Mouse (Mus musculus): ENCODE measurements at regions not wholly inside any gene's neighbourhood (a gene's known extent, or its start where the extent isn't known, plus 50 kb on each side); places are given as distances from the start of the nearest gene placed in this dataset.

GRCm38 (mm10) chr3:156256719-156257118 lies 304.9 kb upstream of the Negr1 start:
- Histone ChIP-seq H3K4me2 (no peak overlapping the region), H3K27ac (ENCODE audit: low read depth, low read length) (no peak overlapping the region), H3K36me3 (ENCODE audit: control insufficient read depth, insufficient read depth, low read length) (no peaks in the 10 kb centered on the region), H3K9me3 (ENCODE audit: control insufficient read depth, low read length) (no peaks in the 10 kb centered on the region; the same call in 1 of the 2 replicates), H3K9ac (ENCODE audit: low read length) (no peak overlapping the region), H3K4me3 (ENCODE audit: low read depth, low read length) (no peak overlapping the region), H3K27me3 (ENCODE audit: control insufficient read depth, insufficient read depth, low read length) (no peaks in the 10 kb centered on the region), H3K4me1 (ENCODE audit: control insufficient read depth, insufficient read depth, low read length) (no peaks in the 10 kb centered on the region)
- WGBS, result 94% methylated on average over 7 of the region's 7 CpGs
- no peak for ATAC-seq (ENCODE audit: low FRiP score)
- DNase-seq (ENCODE audit: low spot score, missing footprints), result no peak

- Histone ChIP-seq H3K36me3 (ENCODE audit: control insufficient read depth, insufficient read depth, low read length) (no peaks in the 10 kb centered on the region), H3K27me3 (ENCODE audit: control insufficient read depth, insufficient read depth, low read length) (no peaks in the 10 kb centered on the region), H3K4me1 (ENCODE audit: control insufficient read depth, insufficient read depth, low read length) (no peaks in the 10 kb centered on the region), H3K4me3 (ENCODE audit: low read depth, low read length) (no peak overlapping the region), H3K9me3 (ENCODE audit: control insufficient read depth, low read length) (no peaks in the 10 kb centered on the region), H3K27ac (ENCODE audit: low read depth, low read length) (no peak overlapping the region), H3K4me2 (no peak overlapping the region), H3K9ac (ENCODE audit: low read length) (no peak overlapping the region)
- ATAC-seq (ENCODE audit: low FRiP score) (no peak), DNase-seq (ENCODE audit: low spot score, missing footprints) (no peak)
- 90% methylated on average over 6 of the region's 6 CpGs for WGBS
These were observed 296.9 kb upstream of the Negr1 start for GRCm38 (mm10) chr3:156264654-156265053.

- WGBS, result 77% methylated on average over 4 of the region's 4 CpGs
- DNase-seq (ENCODE audit: low spot score, missing footprints) (no peak), ATAC-seq (ENCODE audit: low FRiP score) (no peak)
- no peak overlapping the region for H3K4me3 ChIP-seq (ENCODE audit: low read depth, low read length)
- H3K27ac ChIP-seq (ENCODE audit: low read depth, low read length), result no peak overlapping the region
- no peak overlapping the region for H3K4me2 ChIP-seq
- no peaks in the 10 kb centered on the region for H3K27me3 ChIP-seq (ENCODE audit: control insufficient read depth, insufficient read depth, low read length)
- H3K9me3 ChIP-seq (ENCODE audit: control insufficient read depth, low read length), result no peaks in the 10 kb centered on the region
- no peaks in the 10 kb centered on the region for H3K36me3 ChIP-seq (ENCODE audit: control insufficient read depth, insufficient read depth, low read length)
- no peak overlapping the region for H3K9ac ChIP-seq (ENCODE audit: low read length)
- no peaks in the 10 kb centered on the region for H3K4me1 ChIP-seq (ENCODE audit: control insufficient read depth, insufficient read depth, low read length)
These were observed 293.9 kb upstream of the Negr1 start for GRCm38 (mm10) chr3:156267727-156268126.

- 87% methylated on average over 3 of the region's 3 CpGs for WGBS
- no peaks in the 10 kb centered on the region for H3K27me3 ChIP-seq (ENCODE audit: control insufficient read depth, insufficient read depth, low read length)
- H3K4me2 ChIP-seq, result no peak overlapping the region
- DNase-seq (ENCODE audit: low spot score, missing footprints) (no peak), ATAC-seq (ENCODE audit: low FRiP score) (no peak)
- peaks cover 4% of the 10 kb centered on the region for H3K4me1 ChIP-seq (ENCODE audit: control insufficient read depth, insufficient read depth, low read length)
- no peak overlapping the region for H3K27ac ChIP-seq (ENCODE audit: low read depth, low read length)
- H3K36me3 ChIP-seq (ENCODE audit: control insufficient read depth, insufficient read depth, low read length), result no peaks in the 10 kb centered on the region
- H3K4me3 ChIP-seq (ENCODE audit: low read depth, low read length), result no peak overlapping the region
- no peaks in the 10 kb centered on the region for H3K9me3 ChIP-seq (ENCODE audit: control insufficient read depth, low read length)
- H3K9ac ChIP-seq (ENCODE audit: low read length), result no peak overlapping the region
These were observed 261.4 kb upstream of the Negr1 start for GRCm38 (mm10) chr3:156299984-156300770.

GRCm38 (mm10) chr3:156301302-156301701 lies 260.3 kb upstream of the Negr1 start:
- 87% methylated on average over 1 of the region's 1 CpGs for WGBS
- no peaks in the 10 kb centered on the region for H3K36me3 ChIP-seq (ENCODE audit: control insufficient read depth, insufficient read depth, low read length)
- no peak overlapping the region for H3K27ac ChIP-seq (ENCODE audit: low read depth, low read length)
- DNase-seq (ENCODE audit: low spot score, missing footprints) (no peak), ATAC-seq (ENCODE audit: low FRiP score) (no peak)
- no peak overlapping the region for H3K4me2 ChIP-seq
- H3K4me3 ChIP-seq (ENCODE audit: low read depth, low read length), result no peak overlapping the region
- H3K27me3 ChIP-seq (ENCODE audit: control insufficient read depth, insufficient read depth, low read length), result no peaks in the 10 kb centered on the region
- H3K9ac ChIP-seq (ENCODE audit: low read length), result no peak overlapping the region
- H3K4me1 ChIP-seq (ENCODE audit: control insufficient read depth, insufficient read depth, low read length), result peaks cover 4% of the 10 kb centered on the region
- H3K9me3 ChIP-seq (ENCODE audit: control insufficient read depth, low read length), result no peaks in the 10 kb centered on the region

- no peak overlapping the region for H3K4me3 ChIP-seq (ENCODE audit: low read depth, low read length)
- no peak for DNase-seq (ENCODE audit: low spot score, missing footprints)
- H3K9ac ChIP-seq (ENCODE audit: low read length), result no peak overlapping the region
- no peak overlapping the region for H3K27ac ChIP-seq (ENCODE audit: low read depth, low read length)
- WGBS, result 87% methylated on average over 3 of the region's 3 CpGs
- H3K4me1 ChIP-seq (ENCODE audit: control insufficient read depth, insufficient read depth, low read length), result peaks cover 4% of the 10 kb centered on the region
- H3K36me3 ChIP-seq (ENCODE audit: control insufficient read depth, insufficient read depth, low read length), result no peaks in the 10 kb centered on the region
- H3K9me3 ChIP-seq (ENCODE audit: control insufficient read depth, low read length), result no peaks in the 10 kb centered on the region
- no peak overlapping the region for H3K4me2 ChIP-seq
- ATAC-seq (ENCODE audit: low FRiP score), result no peak
- no peaks in the 10 kb centered on the region for H3K27me3 ChIP-seq (ENCODE audit: control insufficient read depth, insufficient read depth, low read length)
These were observed 259.8 kb upstream of the Negr1 start for GRCm38 (mm10) chr3:156301745-156302144.

- H3K9ac ChIP-seq (ENCODE audit: low read length), result no peak overlapping the region
- H3K4me2 ChIP-seq, result no peak overlapping the region
- DNase-seq (ENCODE audit: low spot score, missing footprints) (peak; percentile 85), ATAC-seq (ENCODE audit: low FRiP score) (peak; percentile 80)
- H3K27ac ChIP-seq (ENCODE audit: low read depth, low read length), result no peak overlapping the region
- H3K4me3 ChIP-seq (ENCODE audit: low read depth, low read length), result no peak overlapping the region
- WGBS, result 11% methylated on average over 4 of the region's 4 CpGs
- peaks cover 4% of the 10 kb centered on the region for H3K4me1 ChIP-seq (ENCODE audit: control insufficient read depth, insufficient read depth, low read length)
- H3K27me3 ChIP-seq (ENCODE audit: control insufficient read depth, insufficient read depth, low read length), result no peaks in the 10 kb centered on the region
- no peaks in the 10 kb centered on the region for H3K36me3 ChIP-seq (ENCODE audit: control insufficient read depth, insufficient read depth, low read length)
- H3K9me3 ChIP-seq (ENCODE audit: control insufficient read depth, low read length), result no peaks in the 10 kb centered on the region
These were observed 257.4 kb upstream of the Negr1 start for GRCm38 (mm10) chr3:156304174-156304573.

DNA sequence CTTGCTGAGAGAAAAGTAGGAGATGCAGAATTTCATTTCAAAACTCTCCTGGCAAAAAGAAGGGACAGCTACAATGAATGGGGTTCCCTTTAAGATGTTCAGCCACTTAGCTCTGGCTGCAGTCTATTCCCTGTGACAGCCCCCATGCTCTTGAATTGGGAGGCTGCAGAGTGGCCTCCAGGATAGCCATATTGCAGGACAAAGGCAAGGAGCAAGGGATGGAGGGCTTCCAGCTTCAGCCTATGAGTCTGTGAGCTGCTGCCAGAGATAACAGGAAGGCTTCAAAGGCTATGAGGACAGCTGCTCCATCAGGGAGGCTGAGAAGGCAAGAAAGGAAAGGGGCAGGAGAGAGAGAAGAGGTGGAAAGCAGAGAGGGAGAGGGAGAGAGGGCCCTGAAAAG lies 256.5 kb upstream of the Negr1 start:
- peaks cover 4% of the 10 kb centered on the region for H3K4me1 ChIP-seq (ENCODE audit: control insufficient read depth, insufficient read depth, low read length)
- H3K36me3 ChIP-seq (ENCODE audit: control insufficient read depth, insufficient read depth, low read length), result no peaks in the 10 kb centered on the region
- ATAC-seq (ENCODE audit: low FRiP score) (peak; percentile 57; the same call in 1 of the 2 replicates), DNase-seq (ENCODE audit: low spot score, missing footprints) (no peak)
- H3K4me3 ChIP-seq (ENCODE audit: low read depth, low read length), result no peak overlapping the region
- no peak overlapping the region for H3K27ac ChIP-seq (ENCODE audit: low read depth, low read length)
- H3K9me3 ChIP-seq (ENCODE audit: control insufficient read depth, low read length), result no peaks in the 10 kb centered on the region
- no peak overlapping the region for H3K9ac ChIP-seq (ENCODE audit: low read length)
- no peaks in the 10 kb centered on the region for H3K27me3 ChIP-seq (ENCODE audit: control insufficient read depth, insufficient read depth, low read length)
- H3K4me2 ChIP-seq, result no peak overlapping the region

- no peak overlapping the region for H3K27ac ChIP-seq (ENCODE audit: low read depth, low read length)
- no peaks in the 10 kb centered on the region for H3K27me3 ChIP-seq (ENCODE audit: control insufficient read depth, insufficient read depth, low read length)
- no peak for ATAC-seq (ENCODE audit: low FRiP score)
- H3K9me3 ChIP-seq (ENCODE audit: control insufficient read depth, low read length), result no peaks in the 10 kb centered on the region
- no peak overlapping the region for H3K9ac ChIP-seq (ENCODE audit: low read length)
- no peaks in the 10 kb centered on the region for H3K4me1 ChIP-seq (ENCODE audit: control insufficient read depth, insufficient read depth, low read length)
- H3K4me2 ChIP-seq, result no peak overlapping the region
- DNase-seq (ENCODE audit: low spot score, missing footprints), result no peak
- no peak overlapping the region for H3K4me3 ChIP-seq (ENCODE audit: low read depth, low read length)
- WGBS, result 81% methylated on average over 6 of the region's 6 CpGs
- H3K36me3 ChIP-seq (ENCODE audit: control insufficient read depth, insufficient read depth, low read length), result no peaks in the 10 kb centered on the region
These were observed 226.4 kb upstream of the Negr1 start for GRCm38 (mm10) chr3:156335033-156335793.

All from midbrain, embryonic 11.5 days (tissue).